Mouse (Mus musculus): ENCODE measurements at regions not wholly inside any gene's neighbourhood (a gene's known extent, or its start where the extent isn't known, plus 50 kb on each side); places are given as distances from the start of the nearest gene placed in this dataset.

DNA sequence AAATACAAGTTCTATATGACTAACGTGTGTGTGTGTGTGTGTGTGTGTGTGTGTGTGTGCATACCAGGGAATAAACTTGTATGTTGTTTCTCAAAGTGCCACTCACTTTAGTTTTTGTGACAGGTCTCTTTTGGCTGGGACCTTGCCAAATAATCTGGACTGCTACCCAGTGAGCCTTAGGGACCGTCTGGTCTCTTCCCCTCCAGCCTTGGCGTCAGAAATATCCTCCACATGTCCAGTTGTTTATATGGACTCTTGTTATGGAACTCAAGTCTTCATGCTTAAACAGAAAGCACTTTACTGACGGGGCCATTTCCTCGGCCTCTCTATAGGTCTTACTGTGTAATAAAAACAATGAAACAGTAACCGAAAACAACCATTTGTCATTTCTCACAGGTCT lies 394.4 kb downstream of the Prdm2 start:
- TF ChIP-seq POLR2A (IDR thresholded peaks at IDR 0.05; ENCODE audit: low read depth, low read length) (no peak), CTCF (conservative IDR thresholded peaks at IDR 0.05; ENCODE audit: insufficient read depth, insufficient read length, low read depth, low read length) (no peak)
